Mouse (Mus musculus) stomach, adult 2 months (tissue): ENCODE results near the gene Tmem38b. TPM values are rescaled to one million over a fixed set of nuclear protein-coding genes. Genes with fewer than 3 reads are reported as not detected.

Source experiments
- polyA plus RNA-seq: library from polyadenylated mRNA; depleted of rRNA; stranded (reverse); fragments of >200 nt; gene quantifications from 2 replicates; pipeline ENCODE4 v1.2.3, GENCODE M21; 2012; rRNA removed

Tmem38b gene
- 3.4 and 3.6 TPM in 2 replicates for polyA plus RNA-seq

GRCm38 (mm10) chr4:53825821-53826605, at the start of gene Tmem38b:
TSS of gene Tmem38b (plus strand) at chr4:53826045.

Other genes with a start within 250 kb of the Tmem38b start
- 0.01 and 0.09 TPM in 2 replicates for gene Fsd1l, start 194.6 kb upstream of the Tmem38b start, polyA plus RNA-seq
- gene Fktn, start 112.0 kb upstream of the Tmem38b start, polyA plus RNA-seq, result 0.59 and 0.80 TPM in 2 replicates
- not detected in 2 replicates for gene Tal2, start 46.3 kb upstream of the Tmem38b start, polyA plus RNA-seq